Mouse (Mus musculus) B cell, adult 2 months (primary cell): ENCODE results near the gene Syf2.
"Not testable (repeated sequence)": the region's sequence is repeated elsewhere in the genome, so short reads cannot be mapped to it uniquely, and the experiment has no call there.

Experiments used
- DNase-seq, 2 experiments: peaks; one replicate each; pipeline ENCODE4 v3.0.0; 2022

The Syf2 gene

DNA sequence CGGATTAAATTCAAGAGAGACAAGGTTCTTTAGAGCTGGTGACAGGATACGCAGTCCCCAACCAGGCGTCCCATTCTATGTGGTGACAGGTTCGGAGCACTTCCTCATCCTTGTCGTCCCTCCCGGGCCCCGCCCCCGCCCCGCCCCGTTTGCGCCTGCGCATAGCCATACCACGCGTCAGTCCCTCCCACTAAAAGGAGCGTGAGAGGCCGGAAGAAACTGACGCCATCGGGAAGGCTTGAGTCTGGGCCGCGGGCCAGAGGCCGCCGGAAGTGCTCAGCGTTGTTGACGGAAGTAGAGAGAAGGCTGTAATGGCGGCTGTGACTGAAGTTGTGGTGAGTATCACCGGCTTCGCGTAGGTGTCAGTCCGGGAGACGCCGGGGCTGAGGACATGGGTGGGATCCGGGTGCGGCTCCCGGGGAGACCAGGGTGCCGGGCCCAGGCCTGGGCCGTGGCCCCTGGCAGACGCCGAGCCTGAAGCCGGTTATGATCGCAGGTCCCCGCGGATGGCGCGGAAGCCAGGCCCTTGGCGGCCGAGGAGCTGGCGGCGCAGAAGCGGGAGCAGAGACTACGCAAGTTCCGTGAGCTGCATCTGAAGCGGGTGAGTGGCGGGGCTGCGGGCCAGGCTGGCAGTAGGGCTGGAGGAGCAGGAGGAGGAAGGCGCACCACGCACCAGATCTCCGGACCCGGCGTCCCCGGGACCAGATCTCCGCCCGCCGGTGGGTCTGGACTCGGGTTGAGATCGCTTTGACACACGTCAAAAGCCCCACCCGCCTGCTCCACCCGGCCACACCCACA, at the start of gene Syf2:
TSS of gene Syf2 (plus strand) at position 215 of the 798 bp plus-strand sequence.
- peak; percentile 90 for DNase-seq

DNA sequence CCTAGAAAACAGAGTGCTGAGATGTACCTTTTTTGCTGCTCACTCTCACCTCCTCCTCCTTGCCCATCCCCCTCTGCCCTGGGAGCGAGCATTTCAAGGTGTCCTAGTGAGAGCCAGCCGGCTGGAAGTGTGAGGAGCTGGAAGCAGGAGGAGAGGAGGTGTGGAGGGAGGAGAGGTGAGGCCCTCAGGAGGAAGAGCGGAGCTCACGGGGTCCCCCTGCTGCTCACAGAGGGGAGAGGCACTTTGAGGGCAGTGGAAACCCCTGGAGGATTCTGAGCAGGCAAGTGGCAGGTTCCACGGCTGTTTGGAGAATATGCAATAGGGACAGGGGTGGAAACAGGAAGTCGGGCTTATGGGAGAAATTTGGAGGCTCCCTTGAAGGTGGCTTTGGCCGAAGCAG, 47.4 kb upstream of the Syf2 start:
- peak; percentile 69 for DNase-seq

DNA sequence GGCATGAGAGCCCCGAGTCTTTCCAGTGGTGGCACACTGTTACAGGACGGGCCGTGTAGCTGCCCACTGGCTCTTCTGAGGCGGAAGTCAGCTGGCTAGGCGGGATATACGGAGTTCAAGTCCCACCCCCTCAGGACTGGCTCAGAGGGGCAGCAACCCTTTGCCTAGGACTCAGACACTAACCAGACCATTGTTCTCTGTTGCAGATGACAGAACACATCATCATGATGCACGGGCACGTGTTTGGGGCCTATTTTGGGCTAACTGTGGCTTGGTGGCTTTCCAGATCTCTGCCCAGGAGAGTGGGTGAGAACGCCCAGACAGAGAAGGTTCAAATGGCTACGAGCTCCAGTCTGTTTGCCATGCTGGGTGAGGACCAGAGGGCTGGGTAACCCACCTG, 46.9 kb upstream of the Syf2 start:
- peak; percentile 36 to 43 for DNase-seq

GRCm38 (mm10) chr4:134884364-134884763, 46.3 kb upstream of the Syf2 start:
- no peak for DNase-seq

DNA sequence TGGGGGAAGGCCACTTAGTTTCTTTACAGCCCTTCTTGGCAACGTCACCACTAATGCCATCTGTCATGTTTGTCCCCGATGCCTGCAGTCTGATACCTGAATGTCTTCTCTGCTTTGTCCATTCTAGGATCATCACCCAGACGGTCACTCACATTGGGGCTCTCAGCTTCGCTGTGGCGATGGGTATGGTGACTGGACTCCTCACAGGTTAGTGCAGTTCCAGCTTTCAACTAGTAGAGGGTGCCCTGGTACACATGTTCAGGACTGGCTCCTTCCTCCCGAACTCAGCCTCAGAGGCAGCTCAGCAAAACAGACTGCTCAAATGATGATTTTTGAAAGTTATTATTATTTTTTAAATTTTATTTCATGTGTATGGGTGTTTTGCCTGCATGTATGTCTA, 38.6 kb upstream of the Syf2 start:
- DNase-seq = peak; percentile 68 to 71

DNA sequence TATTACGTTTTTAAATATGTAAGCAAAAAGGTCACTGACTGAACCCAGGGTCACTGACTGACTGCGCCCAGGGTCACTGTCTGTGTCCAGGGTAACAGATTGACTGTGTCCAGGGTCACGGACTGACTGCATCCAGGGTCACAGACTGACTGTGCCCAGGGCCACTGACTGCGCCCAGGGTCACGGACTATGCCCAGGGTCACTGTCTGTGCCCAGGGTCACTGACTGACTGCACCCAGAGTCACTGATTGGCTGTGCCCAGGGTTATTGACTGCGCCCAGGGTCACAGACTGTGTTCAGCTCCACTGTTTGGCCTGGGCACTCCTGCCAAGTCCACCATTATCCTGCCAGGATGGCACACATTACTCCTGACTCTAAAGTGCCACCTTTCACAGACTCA, 33.4 kb upstream of the Syf2 start:
- no peak for DNase-seq

DNA sequence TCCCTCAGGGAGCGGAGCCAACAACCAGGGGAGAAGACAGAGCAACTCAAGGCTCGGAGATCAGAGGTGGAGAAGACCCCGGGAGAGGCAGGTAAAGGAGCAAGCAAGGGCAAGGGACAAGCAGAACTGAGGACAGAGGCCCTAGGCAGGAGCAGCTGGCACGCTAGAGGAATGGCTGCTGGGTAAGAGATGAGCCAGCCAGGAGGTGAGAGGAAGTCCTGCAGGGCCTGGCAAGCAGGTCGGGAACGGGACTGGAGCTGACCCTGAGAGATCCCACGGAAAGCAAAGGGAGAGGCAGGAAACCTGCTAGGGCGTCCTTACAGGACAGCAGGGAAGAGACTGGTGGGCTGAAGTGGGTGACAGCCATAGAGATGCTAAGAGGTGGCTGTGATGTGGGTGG, 29.6 kb upstream of the Syf2 start:
- no peak for DNase-seq

DNA sequence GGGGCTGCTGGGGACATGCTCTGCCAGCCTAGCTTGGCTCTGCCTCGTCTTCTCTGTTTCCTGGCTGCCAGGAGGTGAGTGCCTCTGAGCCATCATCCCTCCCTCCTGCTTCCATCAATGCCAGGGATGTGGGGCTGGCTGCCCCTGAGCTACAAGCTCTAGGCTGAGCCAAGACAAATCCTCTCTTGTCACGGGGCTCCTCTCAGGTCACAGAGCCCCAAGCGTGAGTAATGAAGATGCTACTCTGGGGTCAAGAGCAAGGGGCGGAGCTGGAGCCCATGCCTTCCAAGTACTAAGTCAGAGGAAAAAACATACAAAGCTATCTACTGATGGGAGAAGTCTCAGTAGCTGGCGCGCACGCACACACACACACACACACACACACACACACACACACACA, 27.7 kb upstream of the Syf2 start:
- no peak for DNase-seq

DNA sequence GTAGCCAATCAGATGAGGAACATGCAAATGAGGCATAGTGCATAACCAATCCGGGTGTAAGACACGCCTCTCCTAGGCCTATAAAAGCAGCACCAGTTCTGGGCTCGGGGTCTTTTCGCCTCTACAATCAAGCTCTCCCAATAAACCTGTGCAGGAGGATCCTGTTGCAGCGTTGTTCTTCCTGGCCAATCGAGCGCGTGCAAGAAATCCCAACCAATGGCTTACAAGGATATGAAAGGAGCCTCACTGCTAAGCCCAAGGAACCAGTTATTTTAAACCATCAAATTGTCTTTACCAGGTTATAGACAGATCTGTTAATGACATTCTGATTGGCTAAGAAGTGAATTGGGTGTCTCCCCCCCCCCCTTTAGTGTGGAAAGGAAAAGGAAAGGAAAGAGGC, 19.3 kb upstream of the Syf2 start:
- not testable (repeated sequence) for DNase-seq

- DNase-seq = peak; percentile 89 to 91
These were observed 17.3 kb upstream of the Syf2 start for GRCm38 (mm10) chr4:134913413-134913812.

DNA sequence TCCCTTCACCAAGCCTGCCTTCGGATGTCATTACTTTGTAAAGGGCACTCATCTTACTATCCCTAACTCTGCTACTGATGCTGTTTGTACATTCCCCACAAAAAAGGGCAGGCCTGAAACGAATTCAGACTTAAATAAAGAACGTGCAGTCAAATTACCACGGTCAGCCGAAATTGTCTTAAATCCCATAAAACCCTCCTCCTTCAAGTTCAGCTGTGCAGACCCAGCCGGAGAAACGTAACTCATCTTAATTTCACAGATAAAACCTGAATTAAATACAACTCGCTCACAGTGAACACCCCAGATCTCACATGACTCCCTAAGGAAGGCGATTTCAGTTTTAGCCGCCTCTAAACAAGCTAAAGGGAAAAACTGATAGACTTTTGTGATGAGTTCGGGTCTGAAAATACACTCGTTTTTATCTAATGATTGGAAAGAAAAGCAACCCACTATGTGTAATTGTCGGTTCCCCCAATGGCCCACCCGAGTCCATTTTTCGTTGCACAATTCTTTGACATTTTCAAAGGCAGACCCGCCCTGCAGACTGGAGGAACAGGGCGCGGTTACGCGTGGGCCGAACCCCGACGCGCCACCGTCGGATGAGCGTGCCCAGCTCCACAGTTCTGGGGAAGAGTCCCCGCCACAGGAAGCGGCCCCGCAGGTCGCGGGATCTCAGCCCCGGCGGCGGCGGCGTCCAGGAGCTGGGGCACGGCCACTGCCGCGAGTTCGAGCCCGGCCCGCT, 16.4 kb upstream of the Syf2 start:
- no peak for DNase-seq

GRCm38 (mm10) chr4:134914864-134915209, 15.9 kb upstream of the Syf2 start, which contains the start of gene Tmem50a:
Tmem50a (minus strand) TSS chr4:134915024.
- peak; percentile 97 for DNase-seq

- DNase-seq = no peak
These were observed 15.3 kb upstream of the Syf2 start for GRCm38 (mm10) chr4:134915223-134916050.

- DNase-seq = no peak
These were observed 13.5 kb upstream of the Syf2 start for GRCm38 (mm10) chr4:134917194-134917593.

DNA sequence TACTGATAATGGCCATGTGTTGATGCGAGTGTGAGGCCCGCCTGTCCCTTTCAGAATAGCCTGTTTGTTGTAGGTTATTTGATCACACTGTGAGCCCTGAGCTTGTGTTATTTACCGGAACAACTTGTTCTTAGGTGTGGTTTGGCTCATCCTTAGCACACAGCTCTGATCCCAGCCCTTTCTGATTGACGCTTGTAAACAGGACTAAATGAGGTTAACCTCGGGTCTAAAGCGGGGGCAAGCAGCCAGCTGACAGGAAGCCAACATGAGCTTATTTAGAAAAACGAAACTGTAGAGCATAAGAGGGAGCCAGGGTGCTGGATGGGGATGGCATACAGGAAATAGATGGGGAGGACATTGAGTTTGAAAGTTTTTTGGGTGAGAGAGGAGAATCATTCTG, 12.3 kb upstream of the Syf2 start:
- DNase-seq = peak; percentile 52 to 53

DNA sequence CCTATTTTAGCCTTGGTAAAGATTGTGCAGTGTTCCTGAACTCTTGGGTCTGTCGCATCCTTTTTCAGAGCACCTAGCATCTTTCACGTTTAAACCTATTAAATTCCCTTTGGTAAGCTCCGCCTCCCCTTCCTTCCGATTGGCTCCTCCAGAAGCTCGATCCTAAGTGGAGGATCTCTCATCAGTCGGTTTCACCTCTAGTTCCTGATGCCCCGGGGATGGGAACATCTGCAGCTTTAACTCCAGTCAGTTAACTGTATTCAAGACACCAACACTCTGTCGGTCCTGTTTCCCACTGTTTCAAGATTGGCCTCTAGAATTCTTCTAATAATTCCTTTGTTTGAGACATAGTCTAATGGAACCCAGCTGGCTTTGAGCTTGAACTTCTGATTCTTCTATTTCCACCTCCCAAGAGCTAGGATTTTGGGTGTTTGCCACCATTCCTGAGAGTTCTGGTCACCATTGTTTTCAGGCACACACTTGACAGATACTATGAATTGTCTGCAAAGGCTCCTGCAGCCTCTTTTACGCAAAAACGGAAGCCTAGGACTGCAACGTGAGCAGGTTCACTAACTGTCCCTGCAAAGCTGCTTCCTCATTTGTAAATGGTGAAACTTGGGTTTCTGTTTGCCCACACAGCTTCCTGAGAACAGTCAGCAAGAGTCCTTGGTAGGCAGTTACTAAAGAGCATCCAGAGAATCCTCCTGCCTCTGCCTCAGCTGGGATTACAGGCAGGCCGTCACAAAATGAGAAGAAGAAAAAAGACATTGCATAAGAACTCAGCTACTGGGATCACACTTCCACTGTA, 10.8 kb upstream of the Syf2 start:
- DNase-seq = peak; percentile 66 to 67

- DNase-seq = no peak
These were observed 10.1 kb upstream of the Syf2 start for GRCm38 (mm10) chr4:134920631-134921030.

- no peak for DNase-seq
These were observed 9.0 kb upstream of the Syf2 start for GRCm38 (mm10) chr4:134921703-134922102.

- DNase-seq = no peak
These were observed 8.4 kb upstream of the Syf2 start for GRCm38 (mm10) chr4:134922111-134922924.

GRCm38 (mm10) chr4:134922925-134923244, 7.8 kb upstream of the Syf2 start:
- peak in 1 of 2 experiments; percentile 62 for DNase-seq

DNA sequence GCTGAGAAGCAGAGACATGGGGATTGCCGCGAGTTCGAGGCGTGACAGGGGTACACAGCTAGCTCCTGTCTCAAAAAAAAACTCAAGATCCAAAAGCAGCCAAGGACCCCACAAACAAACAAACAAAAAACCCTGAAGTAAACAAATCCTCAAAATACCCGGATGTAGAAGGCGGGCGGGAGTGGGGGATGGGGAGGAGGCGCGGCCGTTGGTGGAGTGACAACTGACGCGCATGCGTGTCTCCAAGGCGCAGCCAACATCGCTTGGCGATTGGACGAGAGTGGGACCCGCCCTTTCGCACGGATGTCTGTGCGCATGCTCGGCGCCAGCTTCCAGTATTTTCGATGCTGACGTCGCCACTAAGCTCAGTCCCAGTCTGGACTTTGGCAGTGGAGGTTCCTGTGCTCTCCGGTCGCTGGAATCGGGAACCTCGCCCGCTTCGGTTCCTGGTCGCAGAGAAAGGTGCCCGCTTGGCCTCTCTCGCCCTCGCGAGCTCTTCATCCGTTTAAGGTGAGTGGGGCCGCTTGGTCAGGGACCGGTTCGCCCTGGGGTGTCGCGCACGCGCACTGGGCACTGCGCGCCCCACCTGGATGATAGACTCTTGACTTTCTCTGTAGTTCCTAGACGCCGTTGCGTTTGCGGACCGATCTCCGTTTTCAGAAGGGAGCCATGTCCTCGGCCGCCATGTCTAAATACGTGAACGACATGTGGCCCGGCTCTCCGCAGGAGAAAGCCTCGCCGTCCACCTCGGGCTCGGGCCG, 7.3 kb upstream of the Syf2 start, which contains the start of gene Rsrp1:
TSS of gene Rsrp1 (plus strand) at position 335 of the 761 bp plus-strand sequence.
- peak; percentile 93 to 94 for DNase-seq
